Mouse (Mus musculus) embryonic fibroblast, embryonic 13.5 days (primary cell): ENCODE measurements around the gene Usp24.

Source experiments
- CTCF ChIP-seq: IDR thresholded peaks from 2 replicates; pipeline ENCODE4 v1.5.1; 2011; ENCODE audit warnings: mild to moderate bottlenecking, control low read depth, low read length, moderate library complexity, borderline replicate concordance; ENCODE audit not compliant: insufficient read depth
- POLR2A ChIP-seq: IDR thresholded peaks from 2 replicates; pipeline ENCODE4 v1.6.1; 2011; ENCODE audit warnings: low read depth, mild to moderate bottlenecking, control low read depth, low read length, moderate library complexity

DNA sequence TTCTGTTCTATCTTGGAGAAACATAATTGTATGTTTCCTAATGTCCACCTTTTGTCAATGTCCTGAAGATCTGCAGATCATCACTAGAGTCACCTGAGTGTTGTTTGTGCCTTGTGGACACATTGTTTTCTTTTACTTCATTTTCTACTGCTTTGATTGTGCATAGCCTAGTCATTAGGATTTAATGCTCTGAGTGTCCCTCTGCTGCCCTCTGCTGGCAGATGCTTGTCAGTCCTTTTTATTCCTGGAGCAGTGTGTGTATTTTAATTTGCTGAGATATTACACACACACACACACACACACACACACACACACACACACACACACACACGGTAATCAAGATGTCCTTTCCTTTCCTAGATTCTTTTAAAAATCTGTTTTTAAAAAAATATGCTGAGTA lies 59.8 kb downstream of the Usp24 start:
- no peak for TF ChIP-seq POLR2A
- TF ChIP-seq CTCF: peak; percentile 59; the same call in 1 of the 2 replicates
